Mouse (Mus musculus) limb, embryonic 11.5 days (tissue): ENCODE data around the gene Dpep3. TPM values are rescaled to one million over a fixed set of nuclear protein-coding genes. Genes with fewer than 3 reads are reported as not detected.

Source experiments
- ATAC-seq: fragments of 200-750 bp; cut with Nextera tagmentation; 2 replicates; pipeline ENCODE4 v1.8.0; 2017; ENCODE audit warnings: low read depth; ENCODE audit not compliant: insufficient number of reproducible peaks, low FRiP score, low TSS enrichment
- DNase-seq: peaks from one replicate; pipeline ENCODE4 v3.0.0-alpha.2; 2015; ENCODE audit warnings: low spot score
- H3K27ac ChIP-seq: fragments of 300-500 bp; sonication (generic); replicated peaks from 2 replicates; pipeline ENCODE4 v1.5.1; 2014; ENCODE audit warnings: low read depth, mild to moderate bottlenecking, low read length
- H3K27me3 ChIP-seq: fragments of 300-500 bp; sonication (generic); 2 replicates; pipeline ENCODE4 v1.6.1; 2014; ENCODE audit warnings: mild to moderate bottlenecking, low read length, mixed read lengths; ENCODE audit not compliant: control insufficient read depth, insufficient read depth
- H3K36me3 ChIP-seq: fragments of 300-500 bp; sonication (generic); 2 replicates; pipeline ENCODE4 v1.6.1; 2014; ENCODE audit warnings: mild to moderate bottlenecking, low read length, moderate library complexity, mixed read lengths; ENCODE audit not compliant: control insufficient read depth, insufficient read depth
- H3K4me1 ChIP-seq: fragments of 300-500 bp; sonication (generic); 2 replicates; pipeline ENCODE4 v1.6.1; 2014; ENCODE audit warnings: low read length, mixed read lengths; ENCODE audit not compliant: control insufficient read depth, insufficient read depth
- H3K4me2 ChIP-seq: fragments of 300-500 bp; sonication (generic); 2 replicates; pipeline ENCODE4 v1.6.1; 2014; ENCODE audit warnings: low read depth, mild to moderate bottlenecking, moderate library complexity; ENCODE audit not compliant: severe bottlenecking
- H3K4me3 ChIP-seq: fragments of 300-500 bp; sonication (generic); 2 replicates; pipeline ENCODE4 v1.5.1; 2014; ENCODE audit warnings: low read depth, low read length
- H3K9ac ChIP-seq: fragments of 300-500 bp; sonication (generic); 2 replicates; pipeline ENCODE4 v1.6.1; 2014; ENCODE audit warnings: mild to moderate bottlenecking, low read length
- H3K9me3 ChIP-seq: fragments of 300-500 bp; sonication (generic); 2 replicates; pipeline ENCODE4 v1.6.1; 2016; ENCODE audit warnings: low read length; ENCODE audit not compliant: control insufficient read depth
- WGBS: fragments of 180-500 bp; shearing (Covaris S2); extraction: QIAGEN DNeasy Blood & Tissue Kit; methylation state at CpG from one replicate; pipeline ENCODE4 v1.1.7; 2014; 5-methylcytosine and 5-hydroxymethylcytosine counted together
- microRNA-seq: library from miRNA; unstranded; fragments of <30 nt; microRNA quantifications from one replicate; pipeline ENCODE4, GENCODE M21; 2016
- polyA plus RNA-seq: library from polyadenylated mRNA; unstranded; fragments of >200 nt; fragmentation: Nextera tagmentation; extraction: Ambion mirVana; gene quantifications from 2 replicates; pipeline ENCODE4 v1.2.1, GENCODE M21; 2014

The Dpep3 gene
- polyA plus RNA-seq, 1 experiment from 2014 or later = not detected

GRCm38 (mm10) chr8:105925123-105925522 is 54.1 kb downstream of the Dpep3 start:
- Histone ChIP-seq H3K9me3 (no peaks in the 10 kb centered on the region), H3K4me2 (no peak overlapping the region), H3K27ac (no peak overlapping the region), H3K4me3 (no peak overlapping the region), H3K36me3 (peaks cover 3% of the 10 kb centered on the region; the same call in 1 of the 2 replicates), H3K27me3 (no peaks in the 10 kb centered on the region), H3K4me1 (no peaks in the 10 kb centered on the region), H3K9ac (no peak overlapping the region)
- WGBS = 76% methylated on average over 3 of the region's 3 CpGs
- no peak for DNase-seq
- ATAC-seq = no peak

Small RNA genes lying within 50 kb of the gene (microRNA-seq; reads per million reads assigned to microRNA genes)
- not detected for gene Mir7074

Other genes with a start within 250 kb of the Dpep3 start
- gene Gfod2, start 220.8 kb downstream of the Dpep3 start, polyA plus RNA-seq = 22.8 and 25.8 TPM in 2 replicates
- gene Ranbp10, start 152.1 kb downstream of the Dpep3 start, polyA plus RNA-seq = 17.0 and 17.3 TPM in 2 replicates
- gene Tsnaxip1, start 151.7 kb downstream of the Dpep3 start, polyA plus RNA-seq = 0.14 and 0.15 TPM in 2 replicates
- 48.8 and 55.2 TPM in 2 replicates for gene Cenpt, start 126.2 kb downstream of the Dpep3 start, polyA plus RNA-seq
- 73.4 and 77.6 TPM in 2 replicates for gene Thap11, start 124.3 kb downstream of the Dpep3 start, polyA plus RNA-seq
- gene Nutf2, start 118.8 kb downstream of the Dpep3 start, polyA plus RNA-seq = 327 and 371 TPM in 2 replicates
- gene Edc4, start 98.5 kb downstream of the Dpep3 start, polyA plus RNA-seq = 44.2 and 51.3 TPM in 2 replicates
- 0.43 and 0.78 TPM in 2 replicates for gene Nrn1l, start 85.9 kb downstream of the Dpep3 start, polyA plus RNA-seq
- gene Pskh1, start 79.0 kb downstream of the Dpep3 start, polyA plus RNA-seq = 27.8 and 28.9 TPM in 2 replicates
- 1.1 and 1.5 TPM in 2 replicates for gene Ctrl, start 45.6 kb downstream of the Dpep3 start, polyA plus RNA-seq
- gene Psmb10, start 41.0 kb downstream of the Dpep3 start, polyA plus RNA-seq = 24.6 and 28.4 TPM in 2 replicates
- 1.2 and 1.3 TPM in 2 replicates for gene Lcat, start 36.0 kb downstream of the Dpep3 start, polyA plus RNA-seq
- 23.5 and 27.2 TPM in 2 replicates for gene Slc12a4, start 13.3 kb downstream of the Dpep3 start, polyA plus RNA-seq
- gene Dus2, start 11.9 kb upstream of the Dpep3 start, polyA plus RNA-seq = 18.8 and 21.8 TPM in 2 replicates
- not detected in 2 replicates for gene Dpep2nb, start 26.5 kb upstream of the Dpep3 start, polyA plus RNA-seq
- gene Ddx28, start 32.5 kb upstream of the Dpep3 start, polyA plus RNA-seq = 23.1 and 24.9 TPM in 2 replicates
- gene Nfatc3, start 79.4 kb upstream of the Dpep3 start, polyA plus RNA-seq = 6.4 and 6.6 TPM in 2 replicates
- 4.6 and 5.6 TPM in 2 replicates for gene Esrp2, start 157.5 kb upstream of the Dpep3 start, polyA plus RNA-seq
- 5.9 and 6.7 TPM in 2 replicates for gene Pla2g15, start 171.0 kb upstream of the Dpep3 start, polyA plus RNA-seq
- gene Slc7a6, start 189.4 kb upstream of the Dpep3 start, polyA plus RNA-seq = 101 and 107 TPM in 2 replicates
- gene Slc7a6os, start 231.5 kb upstream of the Dpep3 start, polyA plus RNA-seq = 50.8 and 52.9 TPM in 2 replicates
- gene Prmt7, start 231.5 kb upstream of the Dpep3 start, polyA plus RNA-seq = 61.7 and 61.8 TPM in 2 replicates